Mouse (Mus musculus): ENCODE results near the gene 4933402N03Rik. TPM values are rescaled to one million over a fixed set of nuclear protein-coding genes. Genes with fewer than 3 reads are reported as not detected.

Gene 4933402N03Rik
- not detected in 2 replicates for polyA plus RNA-seq (2012; rRNA removed)

- no peak within 1 kb of the TSS for H3K27ac ChIP-seq (ENCODE audit: insufficient read depth, low read depth, low read length)
- H3K4me1 ChIP-seq (ENCODE audit: control insufficient read depth, insufficient read depth, insufficient read length, low read length), result no peaks in the 10 kb centered on the region
- H3K4me3 ChIP-seq (ENCODE audit: low read depth, low read length), result no peak within 1 kb of the TSS
- no peaks in the 10 kb centered on the region for H3K27me3 ChIP-seq (ENCODE audit: control insufficient read depth, insufficient read depth, low read length)
- 93% methylated on average over 2 of the region's 2 CpGs for WGBS
- TF ChIP-seq POLR2A (IDR thresholded peaks at IDR 0.05; ENCODE audit: low read depth, low read length) (no peak), CTCF (IDR thresholded peaks at IDR 0.05; ENCODE audit: extremely low read depth, insufficient read length, insufficient replicate concordance, low read depth, low read length) (no peak)
- H3K36me3 ChIP-seq (ENCODE audit: control insufficient read depth, insufficient read depth, low read length), result no peaks in the 10 kb centered on the region
These were observed at the start of gene 4933402N03Rik for GRCm38 (mm10) chr7:131146214-131146613. 4933402N03Rik (minus strand) TSS chr7:131146314.

GRCm38 (mm10) chr7:131187996-131188395 is 41.9 kb upstream of the 4933402N03Rik start:
- 95% methylated on average over 14 of the region's 14 CpGs for WGBS
- TF ChIP-seq CTCF (IDR thresholded peaks at IDR 0.05; ENCODE audit: extremely low read depth, insufficient read length, insufficient replicate concordance, low read depth, low read length), result no peak
- TF ChIP-seq POLR2A (IDR thresholded peaks at IDR 0.05; ENCODE audit: low read depth, low read length), result no peak
- no peaks in the 10 kb centered on the region for H3K36me3 ChIP-seq (ENCODE audit: control insufficient read depth, insufficient read depth, low read length)
- H3K4me3 ChIP-seq (ENCODE audit: low read depth, low read length), result no peak overlapping the region
- H3K4me1 ChIP-seq (ENCODE audit: control insufficient read depth, insufficient read depth, insufficient read length, low read length), result no peaks in the 10 kb centered on the region
- H3K27me3 ChIP-seq (ENCODE audit: control insufficient read depth, insufficient read depth, low read length), result no peaks in the 10 kb centered on the region
- H3K27ac ChIP-seq (ENCODE audit: insufficient read depth, low read depth, low read length), result no peak overlapping the region

- Histone ChIP-seq H3K27ac (ENCODE audit: insufficient read depth, low read depth, low read length) (no peak overlapping the region), H3K4me3 (ENCODE audit: low read depth, low read length) (no peak overlapping the region), H3K4me1 (ENCODE audit: control insufficient read depth, insufficient read depth, insufficient read length, low read length) (no peaks in the 10 kb centered on the region), H3K36me3 (ENCODE audit: control insufficient read depth, insufficient read depth, low read length) (no peaks in the 10 kb centered on the region), H3K27me3 (ENCODE audit: control insufficient read depth, insufficient read depth, low read length) (no peaks in the 10 kb centered on the region)
- 54% methylated on average over 8 of the region's 8 CpGs for WGBS
- no peak for TF ChIP-seq CTCF (IDR thresholded peaks at IDR 0.05; ENCODE audit: extremely low read depth, insufficient read length, insufficient replicate concordance, low read depth, low read length)
- TF ChIP-seq POLR2A (IDR thresholded peaks at IDR 0.05; ENCODE audit: low read depth, low read length), result no peak
These were observed 40.9 kb upstream of the 4933402N03Rik start for GRCm38 (mm10) chr7:131187047-131187446.

GRCm38 (mm10) chr7:131184339-131184738 is 38.2 kb upstream of the 4933402N03Rik start:
- no peaks in the 10 kb centered on the region for H3K27me3 ChIP-seq (ENCODE audit: control insufficient read depth, insufficient read depth, low read length)
- no peak overlapping the region for H3K4me3 ChIP-seq (ENCODE audit: low read depth, low read length)
- TF ChIP-seq POLR2A (IDR thresholded peaks at IDR 0.05; ENCODE audit: low read depth, low read length), result no peak
- TF ChIP-seq CTCF (IDR thresholded peaks at IDR 0.05; ENCODE audit: extremely low read depth, insufficient read length, insufficient replicate concordance, low read depth, low read length), result no peak
- H3K27ac ChIP-seq (ENCODE audit: insufficient read depth, low read depth, low read length), result no peak overlapping the region
- no peaks in the 10 kb centered on the region for H3K36me3 ChIP-seq (ENCODE audit: control insufficient read depth, insufficient read depth, low read length)
- 57% methylated on average over 8 of the region's 8 CpGs for WGBS
- H3K4me1 ChIP-seq (ENCODE audit: control insufficient read depth, insufficient read depth, insufficient read length, low read length), result no peaks in the 10 kb centered on the region

GRCm38 (mm10) chr7:131182685-131183084 is 36.6 kb upstream of the 4933402N03Rik start:
- no peaks in the 10 kb centered on the region for H3K27me3 ChIP-seq (ENCODE audit: control insufficient read depth, insufficient read depth, low read length)
- no peaks in the 10 kb centered on the region for H3K36me3 ChIP-seq (ENCODE audit: control insufficient read depth, insufficient read depth, low read length)
- H3K27ac ChIP-seq (ENCODE audit: insufficient read depth, low read depth, low read length), result no peak overlapping the region
- TF ChIP-seq CTCF (IDR thresholded peaks at IDR 0.05; ENCODE audit: extremely low read depth, insufficient read length, insufficient replicate concordance, low read depth, low read length) (peak; percentile 65; the same call in 1 of the 2 replicates), POLR2A (IDR thresholded peaks at IDR 0.05; ENCODE audit: low read depth, low read length) (no peak)
- H3K4me1 ChIP-seq (ENCODE audit: control insufficient read depth, insufficient read depth, insufficient read length, low read length), result no peaks in the 10 kb centered on the region
- WGBS, result 30% methylated on average over 4 of the region's 4 CpGs
- H3K4me3 ChIP-seq (ENCODE audit: low read depth, low read length), result no peak overlapping the region

GRCm38 (mm10) chr7:131174121-131174520 is 28.0 kb upstream of the 4933402N03Rik start, which contains the start of gene 5430419D17Rik:
5430419D17Rik (plus strand) TSS chr7:131174402.
- Histone ChIP-seq H3K36me3 (ENCODE audit: control insufficient read depth, insufficient read depth, low read length) (no peaks in the 10 kb centered on the region), H3K4me1 (ENCODE audit: control insufficient read depth, insufficient read depth, insufficient read length, low read length) (no peaks in the 10 kb centered on the region), H3K4me3 (ENCODE audit: low read depth, low read length) (no peak within 1 kb of the TSS), H3K27ac (ENCODE audit: insufficient read depth, low read depth, low read length) (no peak within 1 kb of the TSS), H3K27me3 (ENCODE audit: control insufficient read depth, insufficient read depth, low read length) (no peaks in the 10 kb centered on the region)
- 76% methylated on average over 9 of the region's 9 CpGs for WGBS
- TF ChIP-seq CTCF (IDR thresholded peaks at IDR 0.05; ENCODE audit: extremely low read depth, insufficient read length, insufficient replicate concordance, low read depth, low read length), result no peak
- no peak for TF ChIP-seq POLR2A (IDR thresholded peaks at IDR 0.05; ENCODE audit: low read depth, low read length)

GRCm38 (mm10) chr7:131169099-131169498 is 23.0 kb upstream of the 4933402N03Rik start:
- H3K36me3 ChIP-seq (ENCODE audit: control insufficient read depth, insufficient read depth, low read length), result no peaks in the 10 kb centered on the region
- no peaks in the 10 kb centered on the region for H3K4me1 ChIP-seq (ENCODE audit: control insufficient read depth, insufficient read depth, insufficient read length, low read length)
- H3K27ac ChIP-seq (ENCODE audit: insufficient read depth, low read depth, low read length), result no peak overlapping the region
- H3K4me3 ChIP-seq (ENCODE audit: low read depth, low read length), result no peak overlapping the region
- no peaks in the 10 kb centered on the region for H3K27me3 ChIP-seq (ENCODE audit: control insufficient read depth, insufficient read depth, low read length)
- 17% methylated on average over 2 of the region's 2 CpGs for WGBS
- TF ChIP-seq CTCF (IDR thresholded peaks at IDR 0.05; ENCODE audit: extremely low read depth, insufficient read length, insufficient replicate concordance, low read depth, low read length) (no peak), POLR2A (IDR thresholded peaks at IDR 0.05; ENCODE audit: low read depth, low read length) (no peak)

Measured in small intestine, adult 2 months (tissue).